Mouse (Mus musculus): ENCODE measurements around the gene Prkcq.

- TF ChIP-seq CTCF (IDR thresholded peaks at IDR 0.05; ENCODE audit: insufficient read depth, low read depth, low read length) (no peak), POLR2A (IDR thresholded peaks at IDR 0.05; ENCODE audit: insufficient read depth, low read depth, low read length) (no peak)
Observed at GRCm38 (mm10) chr2:11239523-11239922, 67.6 kb downstream of the Prkcq start.

All from olfactory bulb, adult 2 months (tissue).